Mouse (Mus musculus) layer of hippocampus, adult 2 months (tissue): ENCODE data around the gene Prlr. TPM values are rescaled to one million over a fixed set of nuclear protein-coding genes. Genes with fewer than 3 reads are reported as not detected.

Experiments used
- DNase-seq, 2 experiments: peaks; one replicate each; pipeline ENCODE4 v3.0.0; 2022; ENCODE audit warnings: low spot score in 2 of 2
- H3K27ac ChIP-seq: fragments of 200-600 bp; 2 replicates; pipeline ENCODE4 v1.8.1; 2022
- H3K4me3 ChIP-seq: fragments of 200-600 bp; 2 replicates; pipeline ENCODE4 v1.8.1; 2022; ENCODE audit warnings: mild to moderate bottlenecking
- CTCF ChIP-seq: fragments of 200-600 bp; conservative IDR thresholded peaks from 2 replicates; pipeline ENCODE4 v1.8.1; 2022; ENCODE audit warnings: antibody characterized with exemption, mild to moderate bottlenecking, moderate library complexity
- total RNA-seq, 2 experiments: library from RNA; stranded (reverse); gene quantifications; 2 replicates each; pipeline ENCODE4 v1.2.3; 2021

The Prlr gene
- total RNA-seq, 2 experiments from 2014 or later = 3.5 to 4.3 TPM

- no peak for TF ChIP-seq CTCF
- Histone ChIP-seq H3K27ac (no peak overlapping the region), H3K4me3 (no peak overlapping the region)
- no peak for DNase-seq
These were observed 65.2 kb downstream of the Prlr start for GRCm38 (mm10) chr15:10242250-10242649.

GRCm38 (mm10) chr15:10249285-10249684, 72.2 kb downstream of the Prlr start:
- TF ChIP-seq CTCF = no peak
- H3K27ac ChIP-seq = no peak overlapping the region
- H3K4me3 ChIP-seq = no peak overlapping the region
- no peak for DNase-seq

- Histone ChIP-seq H3K4me3 (no peak overlapping the region), H3K27ac (no peak overlapping the region)
- DNase-seq = no peak
- no peak for TF ChIP-seq CTCF
These were observed 73.7 kb downstream of the Prlr start for GRCm38 (mm10) chr15:10250784-10251183.

- TF ChIP-seq CTCF = no peak
- no peak for DNase-seq
- no peak overlapping the region for H3K27ac ChIP-seq
- no peak overlapping the region for H3K4me3 ChIP-seq
These were observed 75.5 kb downstream of the Prlr start for GRCm38 (mm10) chr15:10252526-10252925.

GRCm38 (mm10) chr15:10262219-10262618, 85.2 kb downstream of the Prlr start:
- DNase-seq = no peak
- no peak overlapping the region for H3K27ac ChIP-seq
- no peak overlapping the region for H3K4me3 ChIP-seq
- TF ChIP-seq CTCF = no peak

- Histone ChIP-seq H3K4me3 (no peak overlapping the region), H3K27ac (no peak overlapping the region)
- no peak for DNase-seq
- no peak for TF ChIP-seq CTCF
These were observed 85.6 kb downstream of the Prlr start for GRCm38 (mm10) chr15:10262641-10263040.

GRCm38 (mm10) chr15:10263420-10263819, 86.4 kb downstream of the Prlr start:
- no peak for TF ChIP-seq CTCF
- DNase-seq = no peak
- Histone ChIP-seq H3K27ac (no peak overlapping the region), H3K4me3 (no peak overlapping the region)

GRCm38 (mm10) chr15:10264885-10265284, 87.8 kb downstream of the Prlr start:
- TF ChIP-seq CTCF = no peak
- no peak for DNase-seq
- no peak overlapping the region for H3K4me3 ChIP-seq
- no peak overlapping the region for H3K27ac ChIP-seq

GRCm38 (mm10) chr15:10267251-10267650, 90.2 kb downstream of the Prlr start:
- Histone ChIP-seq H3K4me3 (no peak overlapping the region), H3K27ac (no peak overlapping the region)
- no peak for TF ChIP-seq CTCF
- DNase-seq = no peak

GRCm38 (mm10) chr15:10276386-10276785, 99.3 kb downstream of the Prlr start:
- TF ChIP-seq CTCF = no peak
- Histone ChIP-seq H3K4me3 (no peak overlapping the region), H3K27ac (no peak overlapping the region)
- DNase-seq = no peak

GRCm38 (mm10) chr15:10277461-10277860, 100.4 kb downstream of the Prlr start:
- TF ChIP-seq CTCF = no peak
- no peak overlapping the region for H3K4me3 ChIP-seq
- no peak overlapping the region for H3K27ac ChIP-seq

GRCm38 (mm10) chr15:10281546-10281945, 104.5 kb downstream of the Prlr start:
- no peak for DNase-seq
- TF ChIP-seq CTCF = no peak
- Histone ChIP-seq H3K4me3 (no peak overlapping the region), H3K27ac (no peak overlapping the region)

More at GRCm38 (mm10) chr15:10277461-10277860, 100.4 kb downstream of the Prlr start:
- DNase-seq = no peak

- no peak for TF ChIP-seq CTCF
- H3K4me3 ChIP-seq = no peak overlapping the region
- DNase-seq = no peak
- no peak overlapping the region for H3K27ac ChIP-seq
These were observed 106.6 kb downstream of the Prlr start for GRCm38 (mm10) chr15:10283661-10284060.

GRCm38 (mm10) chr15:10296570-10296969, 119.5 kb downstream of the Prlr start:
- Histone ChIP-seq H3K27ac (no peak overlapping the region), H3K4me3 (no peak overlapping the region)
- no peak for DNase-seq
- no peak for TF ChIP-seq CTCF

GRCm38 (mm10) chr15:10298058-10298457, 121.0 kb downstream of the Prlr start:
- H3K4me3 ChIP-seq = no peak overlapping the region
- DNase-seq = no peak
- no peak overlapping the region for H3K27ac ChIP-seq
- no peak for TF ChIP-seq CTCF
